Mouse (Mus musculus) hindbrain, embryonic 13.5 days (tissue): Measurements from ENCODE around the gene Tbx1. TPM values are rescaled to one million over a fixed set of nuclear protein-coding genes. Genes with fewer than 3 reads are reported as not detected.

Experiments
- polyA plus RNA-seq: library from polyadenylated mRNA; unstranded; fragments of >200 nt; fragmentation: Nextera tagmentation; extraction: Ambion mirVana; gene quantifications from 2 replicates; pipeline ENCODE4 v1.2.1, GENCODE M21; 2015

Tbx1 gene
- polyA plus RNA-seq, 1 experiment from 2014 or later: 0.99 TPM

Other genes with a start within 250 kb of the Tbx1 start
- 76.0 and 79.8 TPM in 2 replicates for gene Tango2, start 242.6 kb downstream of the Tbx1 start, polyA plus RNA-seq
- 81.1 and 88.9 TPM in 2 replicates for gene Arvcf, start 242.5 kb downstream of the Tbx1 start, polyA plus RNA-seq
- gene Txnrd2, start 164.3 kb downstream of the Tbx1 start, polyA plus RNA-seq: 26.1 and 27.0 TPM in 2 replicates
- gene Comt, start 163.8 kb downstream of the Tbx1 start, polyA plus RNA-seq: 85.9 and 88.5 TPM in 2 replicates
- gene Gnb1l, start 92.0 kb downstream of the Tbx1 start, polyA plus RNA-seq: 13.7 and 15.8 TPM in 2 replicates
- gene Rtl10, start 91.8 kb downstream of the Tbx1 start, polyA plus RNA-seq: 4.8 and 4.9 TPM in 2 replicates
- 11.2 and 11.9 TPM in 2 replicates for gene Gp1bb, start 31.7 kb upstream of the Tbx1 start, polyA plus RNA-seq
- gene Gm49601, start 35.8 kb upstream of the Tbx1 start, polyA plus RNA-seq: 19.3 and 21.0 TPM in 2 replicates
- 169 and 176 TPM in 2 replicates for gene Sept5, start 39.3 kb upstream of the Tbx1 start, polyA plus RNA-seq
- gene Cldn5, start 186.2 kb upstream of the Tbx1 start, polyA plus RNA-seq: 87.2 and 94.4 TPM in 2 replicates
- 109 and 118 TPM in 2 replicates for gene Ufd1, start 221.1 kb upstream of the Tbx1 start, polyA plus RNA-seq
- 11.3 and 12.3 TPM in 2 replicates for gene Cdc45, start 221.3 kb upstream of the Tbx1 start, polyA plus RNA-seq
- gene 2510002D24Rik, start 245.9 kb upstream of the Tbx1 start, polyA plus RNA-seq: 34.0 and 41.2 TPM in 2 replicates
- gene Gm28539, start 245.9 kb upstream of the Tbx1 start, polyA plus RNA-seq: not detected in 2 replicates